Mouse (Mus musculus): ENCODE data around the gene H2-T3.
"Not testable (repeated sequence)": the region's sequence is repeated elsewhere in the genome, so short reads cannot be mapped to it uniquely, and the experiment has no call there.

Gene H2-T3

DNA sequence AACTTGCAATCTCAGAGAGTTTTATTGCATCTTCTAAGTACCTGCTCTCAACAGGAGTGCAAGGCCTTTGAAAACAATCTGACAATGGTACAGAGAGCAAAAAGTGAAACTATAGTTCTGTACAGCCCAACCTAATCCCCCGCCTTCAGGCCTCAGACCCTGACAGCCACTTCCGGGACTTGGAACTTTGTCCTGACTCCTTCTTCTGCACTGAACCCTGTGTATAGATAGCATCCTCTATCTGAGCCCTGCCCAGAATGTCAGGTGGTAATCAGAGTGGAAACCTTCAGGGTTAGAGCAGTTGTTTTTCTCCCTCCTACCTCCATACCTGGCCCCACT lies at the start of gene H2-T3:
TSS of gene H2-T3 (minus strand) at position 119 of the 339 bp plus-strand sequence.
- no peak for DNase-seq (ENCODE audit: low spot score in 2 of 2)

DNA sequence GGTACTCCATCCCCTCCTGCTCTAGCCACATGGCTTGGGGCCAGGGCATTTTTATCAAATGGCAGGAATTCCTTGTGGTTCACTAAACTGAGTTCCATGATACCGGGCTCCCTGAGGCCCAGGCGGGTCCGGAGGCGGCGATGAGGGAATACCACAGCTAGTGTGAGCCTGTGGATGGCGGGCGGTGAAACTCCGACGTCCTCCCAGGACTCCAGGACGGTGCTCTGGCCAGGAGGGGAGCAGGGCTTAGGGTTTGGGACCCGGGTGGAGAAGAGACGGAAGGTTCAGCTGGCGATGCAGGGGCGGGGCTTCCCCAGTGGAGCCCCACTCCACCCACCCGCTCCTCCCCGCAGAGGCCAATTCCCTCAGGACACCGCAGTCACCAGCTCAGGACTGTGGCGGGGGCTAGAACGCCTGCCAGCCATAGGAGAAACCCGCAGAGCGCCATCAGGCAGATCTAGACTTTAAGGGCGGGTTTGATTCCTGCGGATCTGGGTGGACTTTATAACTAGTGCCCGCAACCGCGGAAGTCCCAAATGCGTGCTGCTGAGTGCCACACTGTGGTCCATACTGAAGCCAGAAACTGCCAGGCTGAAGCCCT lies 47.3 kb upstream of the H2-T3 start:
- DNase-seq (ENCODE audit: low spot score in 2 of 2) = no peak

DNA sequence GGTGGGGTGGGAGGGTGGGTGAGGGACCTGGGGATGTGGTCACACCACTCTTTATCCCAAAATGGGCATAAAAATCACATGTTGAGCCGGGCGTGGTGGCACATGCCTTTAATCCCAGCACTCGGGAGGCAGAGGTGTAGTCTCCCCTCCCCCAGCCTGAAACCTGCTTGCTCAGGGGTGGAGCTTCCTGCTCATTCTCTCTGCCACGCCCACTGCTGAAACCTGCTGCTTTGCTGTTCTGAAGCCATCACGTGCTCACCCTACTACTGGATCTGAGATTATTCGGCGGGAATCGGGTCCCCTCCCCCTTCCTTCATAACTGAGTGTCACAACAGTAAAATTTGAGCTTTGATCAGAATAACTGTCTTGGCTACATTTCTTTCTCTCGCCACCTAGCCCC lies 45.2 kb upstream of the H2-T3 start:
- not testable (repeated sequence) for DNase-seq (ENCODE audit: low spot score in 2 of 2)

DNA sequence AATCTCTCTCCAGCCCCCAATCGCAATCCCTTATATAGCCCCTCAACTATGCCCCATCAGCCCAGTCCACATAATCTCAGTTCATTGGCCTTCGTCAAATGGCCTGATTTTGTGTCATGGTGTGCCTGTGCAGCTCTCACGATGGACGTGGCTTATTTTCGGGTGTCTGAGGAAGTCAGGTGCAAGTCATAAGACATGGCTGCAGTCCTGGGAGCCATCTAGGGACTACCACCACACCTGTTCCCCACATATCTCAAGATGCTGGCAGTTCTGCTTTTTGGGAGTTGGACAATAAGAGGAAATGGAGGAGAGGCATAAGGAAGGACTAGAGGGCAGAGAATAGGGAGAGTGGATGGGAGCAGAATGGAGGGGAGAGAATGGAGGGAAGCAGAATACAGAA lies 43.5 kb upstream of the H2-T3 start:
- DNase-seq (ENCODE audit: low spot score in 2 of 2) = no peak

DNA sequence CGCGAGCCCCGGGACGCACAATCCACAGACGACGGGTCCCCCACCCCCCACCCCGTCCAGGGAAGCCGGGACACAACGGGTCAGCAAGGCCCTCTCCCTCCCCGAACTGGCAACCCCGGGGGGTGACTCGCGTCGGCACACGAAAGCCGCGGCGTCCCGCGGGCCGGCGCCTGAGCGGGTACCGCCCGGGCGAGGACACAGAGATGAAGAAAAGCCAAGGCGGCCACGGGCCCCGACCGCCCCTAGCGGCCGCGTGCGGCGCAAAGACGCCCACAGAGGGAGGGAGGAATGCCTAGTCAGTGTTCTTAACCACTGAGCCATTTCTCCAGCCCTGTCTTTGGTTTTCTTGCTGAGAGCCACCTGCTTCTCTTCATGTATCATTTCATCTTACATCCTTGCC lies 41.2 kb upstream of the H2-T3 start:
- peak; percentile 26 to 35 for DNase-seq (ENCODE audit: low spot score in 2 of 2)

DNA sequence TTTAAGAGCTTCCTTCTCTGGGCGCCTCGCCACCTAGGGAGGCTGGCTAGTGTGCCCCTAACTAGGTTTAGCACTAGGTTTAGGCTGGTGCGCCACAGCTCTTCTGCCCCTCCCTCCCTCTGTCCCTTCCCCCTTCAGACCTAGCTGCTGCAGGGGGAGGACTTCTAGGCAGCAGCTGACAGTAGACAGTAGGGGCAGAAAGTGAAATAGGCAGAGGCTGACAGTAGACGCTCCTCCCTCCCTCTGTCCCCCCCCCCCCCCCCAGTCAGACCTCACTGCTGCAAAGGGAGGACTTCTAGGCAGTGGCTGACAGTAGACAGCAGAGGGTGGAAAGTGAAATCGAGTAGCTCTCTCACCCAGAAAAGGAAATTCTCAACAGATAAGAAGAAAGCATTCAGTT lies 39.0 kb upstream of the H2-T3 start:
- DNase-seq (ENCODE audit: low spot score in 2 of 2) = no peak

DNA sequence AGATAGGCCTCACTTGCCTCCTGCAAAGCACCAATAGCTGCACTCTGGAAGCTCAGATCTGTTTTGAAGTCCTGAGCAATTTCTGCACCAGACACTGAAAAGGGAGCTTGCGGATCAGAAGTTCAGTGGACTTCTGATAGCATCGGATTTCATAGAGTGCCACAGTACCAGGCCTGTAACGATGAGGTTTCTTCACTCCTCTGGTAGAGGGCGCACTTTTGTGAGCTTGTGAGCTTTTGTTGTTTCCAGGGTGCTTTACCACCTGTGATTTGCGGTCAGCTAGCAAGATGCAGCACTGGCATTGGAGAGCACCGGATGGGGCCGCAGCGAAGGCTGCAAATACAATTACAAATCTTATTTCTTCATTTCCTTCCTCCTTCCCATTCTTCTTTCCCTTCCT lies 36.8 kb upstream of the H2-T3 start:
- DNase-seq (ENCODE audit: low spot score in 2 of 2) = no peak

DNA sequence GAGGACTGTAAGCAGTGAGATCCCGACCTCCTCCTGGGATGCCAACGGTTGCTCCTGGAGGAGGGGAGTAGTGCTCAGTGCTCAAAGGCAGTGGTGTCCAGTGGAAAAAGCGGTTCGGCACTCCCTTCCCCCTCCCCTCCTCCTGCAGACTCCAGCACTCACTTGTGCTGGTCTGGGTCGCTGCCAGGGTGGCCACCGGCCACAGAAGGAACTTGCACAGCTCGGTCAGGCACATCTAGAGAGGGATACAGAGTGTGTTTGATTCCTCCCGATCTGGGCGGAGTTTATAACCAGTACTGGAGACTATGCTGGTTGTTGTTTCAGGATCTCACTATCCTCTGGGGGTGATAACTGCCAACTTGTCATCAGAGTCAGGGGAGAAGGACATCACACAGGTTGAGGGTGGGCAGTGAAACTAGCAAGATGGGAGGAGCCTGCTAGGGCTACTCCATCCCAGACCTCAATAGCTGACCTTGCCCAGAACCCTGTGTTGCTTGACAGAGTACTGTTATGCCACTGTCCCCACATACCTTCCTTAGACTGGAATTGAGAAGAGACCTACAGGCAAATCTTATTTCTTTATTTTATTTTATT lies 35.2 kb upstream of the H2-T3 start:
- DNase-seq (ENCODE audit: low spot score in 2 of 2) = no peak

DNA sequence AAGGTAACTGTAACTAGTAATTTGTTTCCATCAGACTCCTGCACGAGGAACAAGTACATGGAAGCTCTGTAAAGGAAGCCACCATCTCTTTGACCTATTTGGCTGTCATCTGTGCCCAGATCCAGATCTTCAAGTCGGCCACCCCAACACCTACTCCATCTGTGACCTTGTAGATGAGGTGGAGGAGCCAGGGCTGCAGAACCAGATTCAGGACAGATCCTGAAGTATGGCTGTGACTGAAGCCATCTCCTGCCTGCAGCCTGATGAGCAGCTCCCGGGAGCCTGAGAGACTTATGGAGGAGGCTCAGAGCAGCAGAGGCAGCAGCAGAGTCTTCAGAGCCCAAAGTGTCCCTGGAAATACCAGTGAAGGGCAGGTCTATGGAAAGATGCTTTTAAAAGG lies 34.4 kb upstream of the H2-T3 start:
- DNase-seq (ENCODE audit: low spot score in 2 of 2) = no peak

DNA sequence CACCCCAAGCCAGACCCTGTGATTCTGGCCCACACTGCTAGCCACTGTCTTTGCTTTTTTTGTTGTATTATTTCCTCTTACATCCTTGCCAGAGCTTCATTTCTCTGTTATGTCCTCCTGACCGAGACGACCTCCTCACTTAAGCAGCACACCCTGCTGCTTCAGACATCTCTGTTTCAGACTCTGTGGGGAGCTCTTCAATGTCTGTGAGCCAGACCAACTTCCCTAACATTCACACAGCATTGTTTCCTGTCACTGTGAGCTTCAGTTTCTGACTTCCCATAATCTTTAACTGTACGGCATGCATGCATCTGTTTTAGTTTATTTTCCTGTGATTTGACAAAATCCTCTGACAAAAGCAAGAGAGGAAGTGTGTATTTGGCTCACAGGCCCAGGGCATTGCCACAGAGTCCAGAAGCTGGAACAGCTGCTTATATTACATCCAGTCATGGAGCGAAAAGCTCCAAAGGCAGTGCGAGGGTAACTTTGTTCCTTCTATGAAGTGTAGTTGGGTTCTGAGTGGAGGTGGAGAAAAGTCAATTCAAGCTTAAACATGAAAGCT lies 28.6 kb upstream of the H2-T3 start:
- no peak for DNase-seq (ENCODE audit: low spot score in 2 of 2)

DNA sequence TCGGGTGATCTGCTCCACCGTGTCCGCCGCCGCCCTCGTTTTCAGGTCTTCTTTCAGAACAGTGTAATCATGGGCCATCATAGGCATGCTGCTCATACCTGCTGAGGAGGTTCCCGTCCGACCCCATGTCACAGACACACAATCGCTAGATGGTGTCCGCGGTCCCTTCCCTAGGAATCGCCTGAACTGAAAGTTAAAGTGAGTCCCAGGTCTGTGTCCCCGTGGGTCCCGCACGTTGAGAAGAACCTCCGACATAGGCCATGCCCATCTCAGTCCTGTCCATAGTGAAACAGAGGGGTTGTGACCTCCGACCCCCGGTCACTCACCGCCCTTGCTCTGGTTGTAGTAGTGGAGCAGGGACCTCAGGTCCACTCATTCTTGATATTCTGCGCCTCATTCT lies 25.5 kb upstream of the H2-T3 start:
- DNase-seq (ENCODE audit: low spot score in 2 of 2) = no peak

DNA sequence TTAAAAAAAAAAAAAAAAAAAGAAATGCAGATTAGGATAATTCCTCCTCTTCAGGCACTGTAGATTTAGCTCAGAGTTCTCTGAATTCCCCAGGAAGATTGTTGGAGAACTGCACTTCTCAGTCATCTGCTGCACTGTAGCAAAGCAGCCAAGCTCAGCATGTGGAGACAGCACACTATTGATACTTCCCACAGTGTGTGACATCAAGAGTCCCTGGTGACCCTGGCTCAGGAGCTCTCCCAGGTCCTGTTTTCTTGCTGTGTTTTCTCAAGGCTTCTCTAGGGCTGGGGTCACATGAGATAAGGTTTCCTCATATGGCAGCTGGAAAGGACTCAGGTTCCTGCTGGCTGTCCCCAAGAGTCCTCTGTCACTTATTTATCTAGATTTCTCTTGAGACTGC lies 16.8 kb upstream of the H2-T3 start:
- no peak for DNase-seq (ENCODE audit: low spot score in 2 of 2)

DNA sequence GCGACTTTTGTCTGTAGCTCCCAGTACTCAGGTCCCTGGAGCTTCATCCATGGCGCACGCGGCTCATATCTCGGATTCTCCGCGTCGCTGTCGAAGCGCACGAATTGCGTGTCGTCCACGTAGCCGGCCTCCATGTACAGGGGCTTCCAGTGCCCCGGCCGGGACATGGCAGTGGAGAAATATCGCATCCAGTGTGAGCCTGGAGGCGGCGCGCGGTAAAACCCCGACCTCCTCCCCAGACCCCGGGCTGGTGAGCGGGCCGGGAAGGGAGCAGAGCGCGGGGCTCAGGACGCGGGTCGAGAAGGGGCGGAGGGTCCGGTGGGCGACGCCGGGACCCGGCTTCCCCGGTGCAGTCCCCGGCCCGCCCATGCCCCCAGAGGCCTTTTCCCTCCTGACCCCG lies 15.8 kb upstream of the H2-T3 start:
- DNase-seq (ENCODE audit: low spot score in 2 of 2) = no peak

DNA sequence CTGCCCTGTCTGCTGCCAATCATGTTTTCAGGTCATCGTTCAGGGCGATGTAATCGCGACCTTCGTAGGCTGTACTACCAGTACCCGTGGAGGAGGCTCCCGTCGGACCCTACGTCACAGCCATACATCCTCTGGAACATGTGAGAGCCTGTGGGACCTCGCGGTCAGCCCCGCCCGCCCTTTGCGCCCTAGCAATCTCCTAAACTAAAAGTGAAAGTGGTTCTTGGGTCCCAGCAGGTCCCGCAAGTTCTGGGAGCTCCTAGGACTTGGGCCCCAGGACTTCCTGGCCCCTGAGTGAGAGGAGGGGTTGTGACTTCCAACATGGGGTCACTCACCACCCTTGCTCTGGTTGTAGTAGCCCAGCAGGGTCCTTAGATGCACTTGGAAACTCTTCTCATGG lies 15.4 kb upstream of the H2-T3 start:
- DNase-seq (ENCODE audit: low spot score in 2 of 2) = no peak

DNA sequence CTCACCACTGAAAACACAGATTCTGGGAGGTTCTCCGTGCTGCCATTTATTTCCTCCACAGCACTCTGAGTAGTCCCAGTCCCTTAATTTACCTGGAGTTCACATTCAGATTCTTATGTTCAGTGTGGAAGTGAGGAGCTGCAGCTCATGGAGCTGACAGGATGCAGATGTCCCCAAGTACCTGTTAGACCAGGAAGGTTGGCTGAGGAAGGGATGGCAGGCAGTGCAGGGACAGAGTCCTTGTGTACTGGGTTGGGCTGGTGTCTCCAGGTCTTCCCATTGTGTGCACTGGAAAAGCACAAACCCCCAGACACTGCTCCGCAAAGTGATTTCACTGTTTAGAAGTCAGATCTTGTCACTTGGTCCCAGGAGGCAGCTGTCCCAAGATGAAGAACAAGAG lies 11.8 kb upstream of the H2-T3 start:
- DNase-seq (ENCODE audit: low spot score in 2 of 2) = no peak

DNA sequence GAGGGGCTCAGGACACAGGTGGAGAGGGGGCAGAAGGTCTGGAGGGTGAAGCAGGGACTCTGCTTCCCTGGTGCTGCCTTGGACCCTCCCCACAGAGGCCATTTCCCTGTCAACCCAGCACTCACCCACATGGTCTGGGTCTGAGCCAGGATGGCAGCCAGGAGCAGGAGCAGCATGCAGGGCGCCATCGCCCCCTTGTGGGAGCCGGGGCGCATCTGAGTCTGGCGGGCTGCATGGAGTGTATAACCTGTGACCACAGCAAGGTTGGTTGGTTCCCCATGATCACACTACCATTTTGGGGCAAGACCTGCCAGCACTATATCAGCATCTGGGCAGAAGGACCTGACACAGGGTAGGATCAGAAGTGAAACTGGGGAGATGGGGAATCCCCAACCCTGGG lies 8.2 kb upstream of the H2-T3 start:
- no peak for DNase-seq (ENCODE audit: low spot score in 2 of 2)

DNA sequence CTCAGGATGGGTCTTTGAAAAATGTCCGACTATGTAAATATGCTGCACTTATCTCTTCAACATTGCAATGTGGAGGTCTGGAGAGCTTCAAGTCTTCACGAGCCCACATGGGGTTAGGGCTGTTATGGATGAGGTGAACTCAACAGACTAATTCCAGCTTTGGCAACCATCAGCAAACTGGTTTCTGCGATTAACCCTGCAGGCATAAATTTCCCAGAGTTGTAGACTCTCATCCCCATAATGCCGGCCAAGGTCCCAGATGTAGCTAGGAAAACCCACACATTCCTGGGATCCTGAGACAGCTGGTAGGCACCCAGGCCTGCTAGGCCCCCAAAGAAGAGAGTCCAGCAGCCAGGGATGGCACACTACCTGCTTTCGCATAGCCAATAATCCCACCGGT lies 4.4 kb upstream of the H2-T3 start:
- DNase-seq (ENCODE audit: low spot score in 2 of 2) = no peak

DNA sequence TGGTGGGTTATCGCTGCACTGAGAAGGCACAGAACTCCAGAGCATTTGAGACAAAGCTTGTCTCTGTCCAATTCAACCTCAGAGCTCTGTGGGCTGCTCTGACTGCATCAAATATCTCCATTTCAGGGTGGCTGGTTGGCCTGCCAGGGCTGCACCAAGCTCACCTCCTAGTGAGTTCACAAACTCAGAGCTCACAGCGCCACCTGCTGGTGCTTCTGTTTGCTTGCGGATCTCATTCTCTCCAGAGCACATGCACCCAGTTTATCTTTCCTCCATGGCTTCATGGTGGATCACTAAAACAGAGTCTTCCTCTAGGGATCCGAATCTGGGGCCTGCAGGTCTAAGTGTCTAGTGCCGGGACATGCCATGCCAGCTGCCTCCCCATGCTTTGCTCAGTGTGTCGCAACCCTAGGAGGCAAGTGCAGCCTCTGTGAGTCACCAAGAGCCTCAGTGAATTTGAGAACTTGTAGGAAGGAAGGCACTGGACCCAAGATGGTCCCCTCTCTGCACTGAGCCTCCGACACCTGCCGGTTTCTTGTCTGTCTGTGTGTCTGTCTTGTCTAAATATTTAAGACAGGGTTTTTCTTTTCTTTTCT lies 3.6 kb upstream of the H2-T3 start:
- DNase-seq (ENCODE audit: low spot score in 2 of 2) = peak; percentile 52 to 64

DNA sequence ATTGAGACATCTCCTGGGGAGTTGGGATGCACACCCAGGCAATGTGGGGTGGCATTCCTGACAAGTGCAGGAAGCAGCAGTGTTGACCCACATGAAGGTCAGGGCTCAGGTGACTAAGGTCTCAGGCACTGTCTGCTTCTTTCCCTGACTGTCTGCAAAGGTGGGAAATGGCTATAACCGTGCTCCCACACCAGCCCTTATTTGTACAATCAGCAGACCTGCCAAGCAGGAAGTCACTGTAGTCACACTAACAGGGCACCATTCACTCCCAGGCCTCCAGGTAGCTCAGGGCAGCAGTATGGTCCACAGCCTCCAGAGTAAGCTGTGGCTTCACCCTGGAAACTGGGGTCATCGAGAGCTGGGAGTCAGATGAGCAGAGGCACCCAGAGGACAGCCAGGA lies 2.3 kb upstream of the H2-T3 start:
- no peak for DNase-seq (ENCODE audit: low spot score in 2 of 2)

DNA sequence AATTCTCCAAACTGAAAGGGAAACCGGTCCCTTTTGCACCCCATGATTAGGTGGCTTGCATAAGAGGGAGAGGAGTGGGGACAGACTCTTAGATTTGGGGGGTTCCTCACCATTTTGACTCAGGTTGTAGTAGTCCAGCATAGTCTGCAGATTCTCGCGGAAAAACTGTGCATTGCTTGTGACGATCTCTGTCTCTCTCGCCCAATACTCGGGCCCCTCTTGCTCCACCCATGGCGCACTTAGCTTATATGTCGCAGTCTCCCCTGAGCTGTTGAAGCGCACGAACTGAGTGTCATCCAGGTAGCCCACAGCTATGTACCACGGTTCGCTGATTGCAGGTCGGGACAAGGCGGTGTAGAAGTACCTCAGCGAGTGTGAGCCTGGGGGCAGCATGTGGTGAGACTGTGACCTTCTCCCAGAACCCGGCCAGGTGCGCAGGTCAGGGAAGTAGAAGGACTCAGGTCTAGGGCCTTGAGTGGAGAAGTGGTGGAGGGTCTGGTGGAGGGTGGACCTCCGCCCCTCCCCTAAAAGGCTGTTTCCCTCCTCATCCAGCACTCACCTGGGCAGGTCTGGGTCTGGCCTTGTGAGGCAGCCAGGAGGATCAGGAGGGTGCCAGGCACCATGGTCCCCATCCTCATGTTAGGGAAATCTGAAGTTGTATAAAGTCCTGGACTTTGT lies 457 bp downstream of the H2-T3 start:
- no peak for DNase-seq (ENCODE audit: low spot score in 2 of 2)

DNA sequence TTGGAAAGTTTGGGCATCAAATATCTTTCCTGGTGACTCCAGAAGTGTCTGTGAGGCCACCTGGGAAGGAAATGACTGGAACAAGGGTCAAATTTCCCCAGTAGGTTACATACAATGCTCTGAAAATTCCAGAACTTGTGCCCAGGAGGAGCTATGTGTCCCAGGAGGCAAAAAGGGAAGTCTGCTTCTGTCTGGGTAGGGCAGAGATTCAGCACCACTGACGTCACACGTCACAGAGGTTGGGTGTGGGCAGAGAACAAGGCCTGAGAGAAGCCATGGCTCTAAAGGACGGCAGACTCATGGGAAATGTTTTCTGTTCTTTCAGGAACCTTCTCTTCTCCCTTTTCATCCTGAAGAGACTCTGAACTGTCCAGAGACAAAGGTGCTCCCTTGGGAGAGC lies 2.5 kb downstream of the H2-T3 start:
- no peak for DNase-seq (ENCODE audit: low spot score in 2 of 2)

DNA sequence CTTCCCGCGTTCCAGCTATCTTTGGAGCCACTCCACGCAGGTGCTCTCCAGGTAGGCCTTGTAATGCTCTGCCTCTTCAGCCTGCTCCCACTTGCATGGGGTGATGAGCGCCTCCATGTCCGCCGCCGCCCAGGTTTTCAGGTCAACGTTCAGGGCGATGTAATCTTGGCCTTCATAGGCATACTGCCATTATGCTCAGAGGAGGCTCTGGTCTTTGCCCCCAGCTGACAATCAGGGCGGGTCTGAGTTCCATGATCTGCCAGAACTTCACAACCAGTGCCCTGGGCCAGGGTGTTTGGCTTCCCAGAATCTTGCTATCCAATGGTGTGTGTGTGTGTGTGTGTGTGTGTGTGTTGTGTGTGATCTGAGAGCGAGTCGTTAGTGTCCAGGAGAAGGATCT lies 7.9 kb downstream of the H2-T3 start:
- DNase-seq (ENCODE audit: low spot score in 2 of 2) = no peak

DNA sequence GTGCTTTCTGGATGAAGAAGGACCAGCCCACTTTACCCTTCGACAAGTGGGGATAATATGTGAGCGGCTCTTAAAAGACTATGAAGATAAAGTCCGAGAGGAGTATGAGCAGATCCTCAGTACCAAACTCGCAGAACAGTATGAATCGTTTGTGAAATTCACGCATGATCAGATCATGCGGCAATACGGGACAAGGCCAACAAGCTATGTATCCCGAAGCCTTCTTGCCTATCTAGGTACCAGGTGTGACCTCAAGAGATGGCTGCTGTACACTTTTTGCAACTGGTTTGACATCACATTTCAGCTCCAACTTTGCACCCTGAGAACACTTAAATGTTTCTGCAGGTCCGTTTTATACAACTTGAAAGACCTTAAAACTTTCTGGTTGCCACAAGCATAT lies 10.6 kb downstream of the H2-T3 start:
- not testable (repeated sequence) for DNase-seq (ENCODE audit: low spot score in 2 of 2)
